Mouse (Mus musculus) brown adipose tissue, adult 24 weeks (tissue): Measurements from ENCODE around the gene Dmpk. TPM values are rescaled to one million over a fixed set of nuclear protein-coding genes. Genes with fewer than 3 reads are reported as not detected.
A peak's percentile ranks its signal among the peaks of the same experiment; 100 is the strongest.

ENCODE experiments used
- H3K27ac ChIP-seq: fragments of 200-500 bp; replicated peaks from 2 replicates; pipeline ENCODE4 v1.5.1; 2012; ENCODE audit warnings: low read depth, mild to moderate bottlenecking, low read length
- H3K4me1 ChIP-seq: fragments of 200-500 bp; 2 replicates; pipeline ENCODE4 v1.6.1; 2012; ENCODE audit warnings: low read length, mixed read lengths; ENCODE audit not compliant: control insufficient read depth, insufficient read depth, insufficient read length
- H3K4me3 ChIP-seq: fragments of 200-500 bp; 2 replicates; pipeline ENCODE4 v1.5.1; 2012; ENCODE audit warnings: low read depth, mild to moderate bottlenecking, low read length, moderate library complexity; ENCODE audit not compliant: insufficient read depth
- polyA plus RNA-seq: library from polyadenylated mRNA; stranded (reverse); fragments of >200 nt; gene quantifications from 2 replicates; pipeline ENCODE4 v1.2.4, GENCODE M21; 2012; ENCODE audit not compliant: missing spikeins, insufficient read depth, insufficient read length

The Dmpk gene
- 50.7 and 72.5 TPM in 2 replicates for polyA plus RNA-seq

- Histone ChIP-seq H3K27ac (peak within 1 kb of the TSS; percentile 50), H3K4me3 (peak within 1 kb of the TSS; percentile 64), H3K4me1 (peaks cover 3% of the 10 kb centered on the region; the same call in 1 of the 2 replicates)
These were observed at the start of gene Dmpk for GRCm38 (mm10) chr7:19083701-19084100. Gene Dmpk (plus strand): TSS chr7:19083849.

- no peaks in the 10 kb centered on the region for H3K4me1 ChIP-seq
- no peak overlapping the region for H3K27ac ChIP-seq
- no peak overlapping the region for H3K4me3 ChIP-seq
These were observed 39.0 kb upstream of the Dmpk start for GRCm38 (mm10) chr7:19044616-19045015.

GRCm38 (mm10) chr7:19046286-19047069 is 37.2 kb upstream of the Dmpk start:
- H3K4me1 ChIP-seq: 0 out of 2 replicates have a peak, but pooled peaks cover 3% of the 10 kb centered on the region
- H3K4me3 ChIP-seq: no peak overlapping the region
- no peak overlapping the region for H3K27ac ChIP-seq

- no peak overlapping the region for H3K4me3 ChIP-seq
- no peak overlapping the region for H3K27ac ChIP-seq
These were observed 35.6 kb upstream of the Dmpk start for GRCm38 (mm10) chr7:19048006-19048527.

GRCm38 (mm10) chr7:19049252-19049651 is 34.4 kb upstream of the Dmpk start:
- Histone ChIP-seq H3K27ac (no peak overlapping the region), H3K4me3 (no peak overlapping the region), H3K4me1 (0 out of 2 replicates have a peak, but pooled peaks cover 3% of the 10 kb centered on the region)

More at GRCm38 (mm10) chr7:19048006-19048527, 35.6 kb upstream of the Dmpk start:
- H3K4me1 ChIP-seq: 0 out of 2 replicates have a peak, but pooled peaks cover 3% of the 10 kb centered on the region

- Histone ChIP-seq H3K27ac (no peak overlapping the region), H3K4me3 (no peak overlapping the region), H3K4me1 (0 out of 2 replicates have a peak, but pooled peaks cover 3% of the 10 kb centered on the region)
These were observed 33.5 kb upstream of the Dmpk start for GRCm38 (mm10) chr7:19050172-19050571.

- Histone ChIP-seq H3K4me1 (0 out of 2 replicates have a peak, but pooled peaks cover 3% of the 10 kb centered on the region), H3K4me3 (no peak overlapping the region), H3K27ac (no peak overlapping the region)
These were observed 32.5 kb upstream of the Dmpk start for GRCm38 (mm10) chr7:19051161-19051560.

- Histone ChIP-seq H3K4me3 (no peak overlapping the region), H3K27ac (no peak overlapping the region), H3K4me1 (0 out of 2 replicates have a peak, but pooled peaks cover 3% of the 10 kb centered on the region)
These were observed 31.1 kb upstream of the Dmpk start for GRCm38 (mm10) chr7:19052345-19053135.

- Histone ChIP-seq H3K4me1 (0 out of 2 replicates have a peak, but pooled peaks cover 3% of the 10 kb centered on the region), H3K27ac (no peak overlapping the region), H3K4me3 (no peak overlapping the region)
These were observed 30.5 kb upstream of the Dmpk start for GRCm38 (mm10) chr7:19053136-19053532.

GRCm38 (mm10) chr7:19054047-19054776 is 29.4 kb upstream of the Dmpk start, which contains the start of gene Rsph6a:
Gene Rsph6a (plus strand): TSS chr7:19054690.
- 0 out of 2 replicates have a peak, but pooled peaks cover 3% of the 10 kb centered on the region for H3K4me1 ChIP-seq
- H3K27ac ChIP-seq: no peak within 1 kb of the TSS
- no peak within 1 kb of the TSS for H3K4me3 ChIP-seq

GRCm38 (mm10) chr7:19054777-19055076 is 28.9 kb upstream of the Dmpk start:
- Histone ChIP-seq H3K4me1 (0 out of 2 replicates have a peak, but pooled peaks cover 3% of the 10 kb centered on the region), H3K4me3 (no peak overlapping the region), H3K27ac (no peak overlapping the region)

GRCm38 (mm10) chr7:19055108-19055507 is 28.5 kb upstream of the Dmpk start:
- H3K4me3 ChIP-seq: no peak overlapping the region
- H3K27ac ChIP-seq: no peak overlapping the region
- H3K4me1 ChIP-seq: 0 out of 2 replicates have a peak, but pooled peaks cover 3% of the 10 kb centered on the region

- no peak overlapping the region for H3K4me3 ChIP-seq
- H3K27ac ChIP-seq: no peak overlapping the region
- no peaks in the 10 kb centered on the region for H3K4me1 ChIP-seq
These were observed 26.2 kb upstream of the Dmpk start for GRCm38 (mm10) chr7:19057405-19057804.

GRCm38 (mm10) chr7:19065896-19066295 is 17.8 kb upstream of the Dmpk start:
- H3K4me3 ChIP-seq: no peak overlapping the region
- H3K4me1 ChIP-seq: no peaks in the 10 kb centered on the region
- H3K27ac ChIP-seq: no peak overlapping the region
